Mouse (Mus musculus): ENCODE measurements around the gene Dtd1. TPM values are rescaled to one million over a fixed set of nuclear protein-coding genes. Genes with fewer than 3 reads are reported as not detected.

The Dtd1 gene
- polyA plus RNA-seq, 1 experiment from 2014 or later: 144 TPM

DNA sequence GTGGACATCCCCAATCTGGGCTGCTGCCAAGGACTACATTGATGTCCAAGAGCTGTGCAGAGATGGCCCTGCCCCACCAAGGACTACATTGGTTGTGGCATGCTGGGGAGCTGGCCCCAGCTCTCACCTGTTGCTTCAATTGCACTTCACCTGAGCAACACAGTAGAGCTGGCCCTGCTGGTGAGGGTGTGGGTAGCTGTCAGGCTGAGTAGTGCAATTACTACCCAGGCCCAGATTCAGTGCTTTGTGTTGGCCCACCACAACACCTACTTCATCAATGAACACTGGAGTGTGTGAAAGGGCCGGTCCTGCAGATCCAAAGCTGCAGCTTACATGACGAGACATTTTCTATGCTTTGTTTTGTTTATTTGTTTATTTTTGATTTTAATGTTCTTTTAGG lies 93.1 kb downstream of the Dtd1 start:
- Histone ChIP-seq H3K27me3 (replicated peaks; ENCODE audit: control insufficient read depth, insufficient read depth, low read length) (no peaks in the 10 kb centered on the region), H3K4me3 (ENCODE audit: low read length) (no peak overlapping the region), H3K9ac (ENCODE audit: low read depth, low read length) (no peak overlapping the region), H3K27ac (ENCODE audit: low read depth, low read length) (no peak overlapping the region), H3K9me3 (ENCODE audit: control insufficient read depth, low read length) (peaks cover 3% of the 10 kb centered on the region; the same call in 1 of the 2 replicates), H3K36me3 (ENCODE audit: control insufficient read depth, insufficient read depth, low read length) (no peaks in the 10 kb centered on the region; the same call in 1 of the 2 replicates), H3K4me1 (ENCODE audit: control insufficient read depth, insufficient read depth, low read depth, low read length) (no peaks in the 10 kb centered on the region), H3K4me2 (ENCODE audit: low read length) (no peak overlapping the region)
- 94% methylated on average over 2 of the region's 2 CpGs for WGBS
- ATAC-seq: no peak

DNA sequence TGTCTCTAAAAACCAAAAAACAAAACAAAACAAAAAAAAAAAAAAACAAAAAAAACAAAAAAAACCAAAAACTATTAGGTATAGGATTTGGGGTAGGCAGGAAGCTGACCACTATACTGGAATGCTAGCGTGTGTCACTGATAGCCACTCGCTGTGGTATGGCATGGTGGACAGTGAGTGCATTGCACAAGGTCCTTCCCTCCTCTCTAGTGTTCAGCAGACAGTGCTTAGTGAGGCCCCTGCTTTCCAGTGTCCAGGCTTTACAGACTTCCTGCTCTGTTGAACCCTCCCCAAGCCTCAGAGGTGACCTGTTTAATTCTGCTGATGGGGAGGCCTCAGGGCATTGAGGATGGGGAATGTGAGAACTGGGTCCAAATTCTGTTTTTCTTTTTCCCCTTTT lies 95.2 kb downstream of the Dtd1 start:
- 88% methylated on average over 2 of the region's 2 CpGs for WGBS
- no peak for ATAC-seq
- Histone ChIP-seq H3K9me3 (ENCODE audit: control insufficient read depth, low read length) (peaks cover 3% of the 10 kb centered on the region; the same call in 1 of the 2 replicates), H3K9ac (ENCODE audit: low read depth, low read length) (no peak overlapping the region), H3K36me3 (ENCODE audit: control insufficient read depth, insufficient read depth, low read length) (no peaks in the 10 kb centered on the region; the same call in 1 of the 2 replicates), H3K4me2 (ENCODE audit: low read length) (no peak overlapping the region), H3K27ac (ENCODE audit: low read depth, low read length) (no peak overlapping the region), H3K27me3 (replicated peaks; ENCODE audit: control insufficient read depth, insufficient read depth, low read length) (no peaks in the 10 kb centered on the region), H3K4me1 (ENCODE audit: control insufficient read depth, insufficient read depth, low read depth, low read length) (no peaks in the 10 kb centered on the region), H3K4me3 (ENCODE audit: low read length) (no peak overlapping the region)

DNA sequence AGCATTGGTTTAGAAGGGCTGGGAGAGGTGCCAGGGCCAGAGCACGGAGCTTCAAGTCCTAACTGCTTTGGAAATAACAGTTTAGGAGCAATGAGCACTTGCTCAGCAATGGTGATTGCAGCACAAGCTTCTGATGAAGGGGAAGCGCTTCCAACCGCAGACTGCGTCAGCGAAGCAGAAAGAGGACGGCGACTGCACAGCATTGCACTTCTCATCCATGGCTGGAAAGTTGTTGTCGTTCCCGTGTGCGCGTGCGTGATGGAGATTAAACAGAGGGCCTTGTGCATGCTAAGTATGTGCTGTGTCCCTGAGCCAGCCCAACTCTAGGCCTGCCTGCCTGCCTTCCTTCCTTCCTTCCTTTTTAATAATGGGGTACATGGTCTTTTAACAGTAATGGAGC lies 98.3 kb downstream of the Dtd1 start:
- no peak for ATAC-seq
- 89% methylated on average over 12 of the region's 12 CpGs for WGBS
- H3K9ac ChIP-seq (ENCODE audit: low read depth, low read length): no peak overlapping the region
- peaks cover 3% of the 10 kb centered on the region; the same call in 1 of the 2 replicates for H3K9me3 ChIP-seq (ENCODE audit: control insufficient read depth, low read length)
- H3K4me1 ChIP-seq (ENCODE audit: control insufficient read depth, insufficient read depth, low read depth, low read length): no peaks in the 10 kb centered on the region
- H3K4me3 ChIP-seq (ENCODE audit: low read length): no peak overlapping the region
- H3K27ac ChIP-seq (ENCODE audit: low read depth, low read length): no peak overlapping the region; the same call in 1 of the 2 replicates
- no peaks in the 10 kb centered on the region for H3K36me3 ChIP-seq (ENCODE audit: control insufficient read depth, insufficient read depth, low read length)
- H3K4me2 ChIP-seq (ENCODE audit: low read length): no peak overlapping the region
- H3K27me3 ChIP-seq (replicated peaks; ENCODE audit: control insufficient read depth, insufficient read depth, low read length): no peaks in the 10 kb centered on the region

DNA sequence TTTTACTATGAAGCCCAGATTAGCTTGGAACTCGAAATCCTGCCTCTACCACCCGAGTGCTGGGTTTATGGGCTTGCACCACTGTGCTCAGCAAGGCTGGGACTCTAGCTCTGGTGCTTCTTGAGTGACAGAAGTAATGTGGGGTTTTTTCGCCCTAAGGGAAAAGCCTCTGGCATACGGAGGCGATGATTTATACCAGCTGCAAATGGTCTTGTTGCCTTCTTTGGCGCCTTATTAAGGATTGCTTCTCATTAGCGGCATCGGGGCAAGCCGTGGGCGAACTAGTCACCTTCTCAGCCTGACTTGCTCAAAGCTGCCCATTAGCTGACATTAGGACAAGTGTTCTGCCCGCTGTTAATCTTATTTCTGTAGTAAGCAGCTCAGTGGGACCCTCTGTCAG lies 100.9 kb downstream of the Dtd1 start:
- no peak overlapping the region for H3K9ac ChIP-seq (ENCODE audit: low read depth, low read length)
- H3K4me3 ChIP-seq (ENCODE audit: low read length): no peak overlapping the region
- H3K27me3 ChIP-seq (replicated peaks; ENCODE audit: control insufficient read depth, insufficient read depth, low read length): no peaks in the 10 kb centered on the region
- no peak overlapping the region for H3K27ac ChIP-seq (ENCODE audit: low read depth, low read length)
- no peaks in the 10 kb centered on the region for H3K36me3 ChIP-seq (ENCODE audit: control insufficient read depth, insufficient read depth, low read length)
- H3K4me2 ChIP-seq (ENCODE audit: low read length): no peak overlapping the region
- WGBS: 85% methylated on average over 11 of the region's 11 CpGs
- no peak for ATAC-seq
- H3K9me3 ChIP-seq (ENCODE audit: control insufficient read depth, low read length): peaks cover 3% of the 10 kb centered on the region; the same call in 1 of the 2 replicates
- H3K4me1 ChIP-seq (ENCODE audit: control insufficient read depth, insufficient read depth, low read depth, low read length): no peaks in the 10 kb centered on the region

DNA sequence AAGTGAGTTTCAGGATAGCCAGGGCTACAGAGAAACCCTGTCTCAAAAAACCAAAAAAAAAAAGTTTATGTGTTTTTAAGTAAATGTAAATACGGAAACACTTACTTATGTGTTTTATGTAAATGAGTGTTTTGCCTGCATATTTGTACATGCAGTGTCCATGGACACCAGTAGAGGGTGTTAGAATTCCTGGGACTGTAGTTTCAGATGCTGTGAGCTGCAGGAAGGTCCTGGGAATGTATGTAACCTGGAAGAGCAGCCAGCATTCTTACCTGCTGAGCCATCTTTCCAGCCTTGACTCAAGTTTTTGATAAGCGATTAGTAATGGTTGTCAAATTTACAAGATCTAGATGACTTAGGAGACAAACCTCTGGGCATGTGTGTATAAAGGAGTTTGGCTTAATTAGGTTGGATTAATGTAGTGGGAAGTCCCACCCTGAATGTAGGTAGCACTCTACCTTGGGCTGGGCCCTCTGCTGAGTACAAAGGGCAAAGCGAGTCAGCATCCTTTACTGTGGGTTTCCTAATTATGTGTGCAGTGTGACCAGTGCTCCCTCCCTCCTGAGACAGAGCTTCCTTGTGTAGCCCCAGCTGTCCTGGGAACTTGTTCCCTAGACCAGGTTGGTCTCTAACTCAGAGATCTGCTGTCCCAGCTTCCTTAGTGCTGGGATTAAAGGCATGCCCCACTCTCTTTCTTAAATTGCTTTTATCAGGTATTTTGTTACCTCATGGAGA lies 101.9 kb downstream of the Dtd1 start:
- H3K36me3 ChIP-seq (ENCODE audit: control insufficient read depth, insufficient read depth, low read length): no peaks in the 10 kb centered on the region
- 92% methylated on average over 3 of the region's 3 CpGs for WGBS
- peaks cover 3% of the 10 kb centered on the region; the same call in 1 of the 2 replicates for H3K9me3 ChIP-seq (ENCODE audit: control insufficient read depth, low read length)
- no peak overlapping the region for H3K9ac ChIP-seq (ENCODE audit: low read depth, low read length)
- H3K27me3 ChIP-seq (replicated peaks; ENCODE audit: control insufficient read depth, insufficient read depth, low read length): no peaks in the 10 kb centered on the region
- ATAC-seq: no peak
- no peak overlapping the region for H3K4me3 ChIP-seq (ENCODE audit: low read length)
- H3K4me2 ChIP-seq (ENCODE audit: low read length): no peak overlapping the region
- H3K27ac ChIP-seq (ENCODE audit: low read depth, low read length): no peak overlapping the region
- H3K4me1 ChIP-seq (ENCODE audit: control insufficient read depth, insufficient read depth, low read depth, low read length): no peaks in the 10 kb centered on the region

DNA sequence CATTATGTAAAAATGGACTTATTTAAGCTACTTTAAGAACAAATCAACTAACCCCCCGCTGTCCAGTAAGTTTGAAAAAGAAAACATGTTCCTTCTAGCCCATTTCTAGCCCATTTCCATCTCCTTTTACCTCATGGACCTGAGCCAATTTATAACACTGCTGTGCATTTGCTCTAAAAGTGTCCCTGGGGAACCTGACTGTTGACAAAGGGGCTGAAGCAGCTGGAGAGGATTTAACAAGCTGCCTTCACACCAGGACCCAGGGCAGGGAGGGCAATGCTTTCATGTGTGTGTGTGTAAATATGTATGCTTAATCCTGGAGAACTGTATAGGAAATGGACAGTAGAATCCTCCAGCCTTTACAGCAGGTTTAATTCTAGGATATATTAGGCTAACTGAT lies 109.6 kb downstream of the Dtd1 start:
- H3K9me3 ChIP-seq (ENCODE audit: control insufficient read depth, low read length): peaks cover 2% of the 10 kb centered on the region; the same call in 1 of the 2 replicates
- no peak overlapping the region for H3K4me2 ChIP-seq (ENCODE audit: low read length)
- no peaks in the 10 kb centered on the region for H3K27me3 ChIP-seq (replicated peaks; ENCODE audit: control insufficient read depth, insufficient read depth, low read length)
- no peak for ATAC-seq
- H3K27ac ChIP-seq (ENCODE audit: low read depth, low read length): no peak overlapping the region
- H3K9ac ChIP-seq (ENCODE audit: low read depth, low read length): no peak overlapping the region
- no peak overlapping the region for H3K4me3 ChIP-seq (ENCODE audit: low read length)
- 61% methylated on average over 1 of the region's 1 CpGs for WGBS
- no peaks in the 10 kb centered on the region; the same call in 1 of the 2 replicates for H3K36me3 ChIP-seq (ENCODE audit: control insufficient read depth, insufficient read depth, low read length)
- peaks cover 2% of the 10 kb centered on the region; the same call in 1 of the 2 replicates for H3K4me1 ChIP-seq (ENCODE audit: control insufficient read depth, insufficient read depth, low read depth, low read length)

DNA sequence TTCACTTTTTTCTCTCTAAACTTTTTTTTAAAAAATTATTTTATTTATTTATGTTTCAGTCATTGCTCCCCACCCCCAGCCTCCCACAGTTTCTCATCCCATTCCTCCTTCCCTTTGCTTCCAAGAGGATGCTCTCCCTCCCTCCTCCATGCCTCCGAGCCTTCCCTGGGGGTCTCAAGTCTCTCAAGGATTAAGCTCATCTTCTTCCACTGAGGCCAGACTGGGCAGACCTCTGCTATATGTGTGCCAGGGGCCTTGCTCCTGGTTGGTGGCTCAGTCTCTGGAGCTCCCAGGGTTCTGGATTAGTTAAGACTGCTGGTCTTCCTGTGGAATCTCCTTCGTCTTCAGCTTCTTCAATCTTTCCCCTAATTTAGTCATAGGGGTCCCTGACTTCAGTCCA lies 110.0 kb downstream of the Dtd1 start:
- Histone ChIP-seq H3K9me3 (ENCODE audit: control insufficient read depth, low read length) (peaks cover 2% of the 10 kb centered on the region; the same call in 1 of the 2 replicates), H3K4me1 (ENCODE audit: control insufficient read depth, insufficient read depth, low read depth, low read length) (peaks cover 2% of the 10 kb centered on the region; the same call in 1 of the 2 replicates), H3K9ac (ENCODE audit: low read depth, low read length) (no peak overlapping the region), H3K4me3 (ENCODE audit: low read length) (no peak overlapping the region), H3K27ac (ENCODE audit: low read depth, low read length) (no peak overlapping the region), H3K27me3 (replicated peaks; ENCODE audit: control insufficient read depth, insufficient read depth, low read length) (no peaks in the 10 kb centered on the region), H3K4me2 (ENCODE audit: low read length) (no peak overlapping the region), H3K36me3 (ENCODE audit: control insufficient read depth, insufficient read depth, low read length) (no peaks in the 10 kb centered on the region; the same call in 1 of the 2 replicates)
- WGBS: 81% methylated on average over 2 of the region's 2 CpGs
- ATAC-seq: no peak

DNA sequence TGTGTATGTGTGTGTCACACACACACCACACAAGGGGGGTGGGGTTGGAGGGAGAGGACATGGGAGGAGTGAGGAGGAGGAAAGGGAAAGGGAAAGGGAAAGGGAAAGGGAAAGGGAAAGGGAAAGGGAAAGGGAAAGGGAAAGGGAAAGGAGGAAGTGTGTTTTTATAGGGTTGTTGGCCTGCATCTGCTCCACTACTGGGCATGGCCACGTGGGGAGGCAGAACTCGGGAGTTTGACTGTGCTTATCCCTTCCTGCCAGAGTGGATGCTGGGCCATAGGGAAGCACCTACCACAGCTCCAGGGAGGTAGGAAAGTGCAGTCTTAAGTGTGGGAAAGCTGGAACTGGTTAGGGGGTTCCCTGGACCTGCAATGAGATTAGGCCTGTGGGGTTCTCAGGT lies 114.9 kb downstream of the Dtd1 start:
- no peak for ATAC-seq
- Histone ChIP-seq H3K27me3 (replicated peaks; ENCODE audit: control insufficient read depth, insufficient read depth, low read length) (no peaks in the 10 kb centered on the region), H3K9me3 (ENCODE audit: control insufficient read depth, low read length) (peaks cover 2% of the 10 kb centered on the region; the same call in 1 of the 2 replicates), H3K4me2 (ENCODE audit: low read length) (no peak overlapping the region), H3K4me3 (ENCODE audit: low read length) (no peak overlapping the region), H3K9ac (ENCODE audit: low read depth, low read length) (no peak overlapping the region), H3K36me3 (ENCODE audit: control insufficient read depth, insufficient read depth, low read length) (no peaks in the 10 kb centered on the region; the same call in 1 of the 2 replicates), H3K4me1 (ENCODE audit: control insufficient read depth, insufficient read depth, low read depth, low read length) (peaks cover 4% of the 10 kb centered on the region), H3K27ac (ENCODE audit: low read depth, low read length) (no peak overlapping the region)
- 74% methylated on average over 2 of the region's 2 CpGs for WGBS

DNA sequence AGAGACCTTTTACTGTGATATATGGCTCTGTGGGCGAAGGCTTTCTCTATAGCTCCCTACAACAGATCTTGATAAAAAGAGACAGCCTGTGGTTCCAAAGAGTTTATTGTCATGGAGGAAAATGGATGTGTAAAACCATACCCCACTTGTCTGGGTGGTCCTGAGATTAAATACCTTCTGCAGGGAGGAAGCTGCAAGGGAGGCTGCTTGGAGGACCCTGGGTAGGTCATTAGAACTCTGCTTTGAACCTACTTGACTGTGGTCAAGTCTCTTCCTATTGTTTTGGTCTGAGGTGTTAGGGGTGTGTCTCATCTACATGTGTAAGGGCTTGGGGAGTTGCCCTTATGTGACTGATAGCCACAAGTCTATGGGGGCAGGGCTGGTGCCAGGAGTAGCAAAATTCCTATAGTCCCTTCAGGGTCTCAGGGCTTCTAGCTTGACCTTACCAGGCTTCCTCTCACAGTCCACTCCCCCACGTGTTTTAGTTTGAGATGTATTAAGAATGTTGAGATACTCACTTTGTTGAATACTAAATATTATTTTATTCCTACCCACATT lies 115.6 kb downstream of the Dtd1 start:
- H3K4me3 ChIP-seq (ENCODE audit: low read length): no peak overlapping the region
- H3K4me1 ChIP-seq (ENCODE audit: control insufficient read depth, insufficient read depth, low read depth, low read length): peaks cover 4% of the 10 kb centered on the region
- no peaks in the 10 kb centered on the region; the same call in 1 of the 2 replicates for H3K36me3 ChIP-seq (ENCODE audit: control insufficient read depth, insufficient read depth, low read length)
- H3K4me2 ChIP-seq (ENCODE audit: low read length): no peak overlapping the region
- no peak overlapping the region for H3K27ac ChIP-seq (ENCODE audit: low read depth, low read length)
- ATAC-seq: no peak
- 65% methylated on average over 2 of the region's 2 CpGs for WGBS
- no peak overlapping the region for H3K9ac ChIP-seq (ENCODE audit: low read depth, low read length)
- H3K9me3 ChIP-seq (ENCODE audit: control insufficient read depth, low read length): peaks cover 2% of the 10 kb centered on the region; the same call in 1 of the 2 replicates
- no peaks in the 10 kb centered on the region for H3K27me3 ChIP-seq (replicated peaks; ENCODE audit: control insufficient read depth, insufficient read depth, low read length)
